Mouse (Mus musculus) spleen, embryonic (tissue): ENCODE results near the gene Stag3.

Experiments
- CTCF ChIA-PET: fragments of 350-600 bp; sonication (Branson Sonifier 250); formaldehyde crosslinking; loops from one replicate; lab custom pipeline; 2022; lab: Charles Lee

Stag3 gene

GRCm38 (mm10) chr5:138267114-138267513 is 12.9 kb upstream of the Stag3 start:
- CTCF ChIA-PET: no interaction called here

GRCm38 (mm10) chr5:138268980-138269379 is 11.1 kb upstream of the Stag3 start:
- CTCF ChIA-PET: no interaction called here

- CTCF ChIA-PET: no interaction called here
Observed at GRCm38 (mm10) chr5:138271232-138271631, 8.8 kb upstream of the Stag3 start.

- CTCF ChIA-PET: no interaction called here
Observed at GRCm38 (mm10) chr5:138272409-138272923, 7.6 kb upstream of the Stag3 start, which contains the start of gene Gal3st4. Gene Gal3st4, minus strand, starts transcription at chr5:138272840.

- CTCF ChIA-PET: interaction anchor here (0.8 kb wide), 1 partner anchor 36 kb away, joined by 5 read pairs; no protein-coding TSS in a partner anchor
Observed at GRCm38 (mm10) chr5:138274186-138274585, 5.9 kb upstream of the Stag3 start.

- CTCF ChIA-PET: no interaction called here
Observed at GRCm38 (mm10) chr5:138275216-138276050, 4.6 kb upstream of the Stag3 start.

GRCm38 (mm10) chr5:138277994-138278393 is 2.0 kb upstream of the Stag3 start:
- CTCF ChIA-PET: no interaction called here

GRCm38 (mm10) chr5:138280425-138280768 is 357 bp downstream of the Stag3 start:
- CTCF ChIA-PET: no interaction called here

GRCm38 (mm10) chr5:138280829-138281228 is 789 bp downstream of the Stag3 start:
- CTCF ChIA-PET: interaction anchor here (0.5 to 0.8 kb wide), 2 partner anchors 18 to 917 kb away, joined by 3 to 4 read pairs; no protein-coding TSS in a partner anchor

GRCm38 (mm10) chr5:138281798-138282197 is 1.8 kb downstream of the Stag3 start:
- CTCF ChIA-PET: interaction anchor here (0.6 kb wide), 2 partner anchors 64 to 916 kb away, joined by 4 to 15 read pairs; no protein-coding TSS in a partner anchor

GRCm38 (mm10) chr5:138283540-138283939 is 3.5 kb downstream of the Stag3 start:
- CTCF ChIA-PET: no interaction called here

- CTCF ChIA-PET: no interaction called here
Observed at GRCm38 (mm10) chr5:138287861-138288260, 7.8 kb downstream of the Stag3 start.

- CTCF ChIA-PET: no interaction called here
Observed at GRCm38 (mm10) chr5:138291638-138292037, 11.6 kb downstream of the Stag3 start.

GRCm38 (mm10) chr5:138294158-138294557 is 14.1 kb downstream of the Stag3 start:
- CTCF ChIA-PET: no interaction called here

GRCm38 (mm10) chr5:138299613-138300012 is 19.6 kb downstream of the Stag3 start:
- CTCF ChIA-PET: no interaction called here

GRCm38 (mm10) chr5:138312795-138313194 is 32.8 kb downstream of the Stag3 start:
- CTCF ChIA-PET: interaction anchor here (0.6 kb wide), 1 partner anchor 251 kb away, joined by 3 read pairs; no protein-coding TSS in a partner anchor

- CTCF ChIA-PET: no interaction called here
Observed at GRCm38 (mm10) chr5:138341661-138342060, 61.6 kb downstream of the Stag3 start, which contains the start of gene Pvrig. Gene Pvrig, plus strand, starts transcription at chr5:138341961.

- CTCF ChIA-PET: no interaction called here
Observed at GRCm38 (mm10) chr5:138343216-138343615, 63.2 kb downstream of the Stag3 start.
